Mouse (Mus musculus) liver, embryonic 14 days (tissue): ENCODE results near the gene Sec62. TPM values are rescaled to one million over a fixed set of nuclear protein-coding genes. Genes with fewer than 3 reads are reported as not detected.

Experiments used
- polyA plus RNA-seq: library from polyadenylated mRNA; depleted of rRNA; stranded (reverse); fragments of >200 nt; gene quantifications from 2 replicates; pipeline ENCODE4 v1.2.3, GENCODE M21; 2012; rRNA removed

Sec62 gene
- 27.7 and 30.8 TPM in 2 replicates for polyA plus RNA-seq

DNA sequence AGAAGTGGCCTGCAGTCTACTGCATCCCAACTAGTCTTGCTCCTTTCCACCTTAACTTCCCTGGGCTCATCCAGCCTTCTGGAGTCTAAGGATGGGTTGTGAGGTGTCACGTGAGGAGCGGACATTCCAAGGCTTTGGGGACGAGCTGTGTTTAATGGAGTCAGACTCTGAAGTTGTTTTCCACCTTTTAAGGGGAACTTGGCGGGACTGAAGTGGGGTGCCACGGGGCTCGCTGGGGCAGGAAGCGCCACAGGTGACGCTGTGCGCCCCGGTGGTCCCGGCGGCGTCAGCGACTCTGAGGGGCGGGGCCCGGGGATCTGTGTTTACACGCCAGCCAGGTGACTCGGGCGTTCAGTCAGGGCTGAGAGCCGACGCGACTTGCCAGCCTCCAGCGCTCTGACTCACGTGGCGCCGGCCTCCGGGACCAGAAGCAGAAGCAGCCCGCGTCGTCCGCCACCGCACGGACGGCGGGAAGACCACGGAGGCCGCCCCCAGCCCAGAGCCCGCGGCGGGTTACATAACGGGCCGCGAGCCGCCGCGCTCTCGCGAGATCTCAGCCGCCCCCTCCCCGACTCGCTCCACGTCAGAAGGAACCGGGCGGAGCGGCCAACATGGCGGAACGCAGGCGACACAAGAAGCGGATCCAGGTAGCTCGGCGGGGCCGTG is at the start of gene Sec62:
Gene Sec62, plus strand, starts transcription at position 139 of the 666 bp plus-strand sequence.

DNA sequence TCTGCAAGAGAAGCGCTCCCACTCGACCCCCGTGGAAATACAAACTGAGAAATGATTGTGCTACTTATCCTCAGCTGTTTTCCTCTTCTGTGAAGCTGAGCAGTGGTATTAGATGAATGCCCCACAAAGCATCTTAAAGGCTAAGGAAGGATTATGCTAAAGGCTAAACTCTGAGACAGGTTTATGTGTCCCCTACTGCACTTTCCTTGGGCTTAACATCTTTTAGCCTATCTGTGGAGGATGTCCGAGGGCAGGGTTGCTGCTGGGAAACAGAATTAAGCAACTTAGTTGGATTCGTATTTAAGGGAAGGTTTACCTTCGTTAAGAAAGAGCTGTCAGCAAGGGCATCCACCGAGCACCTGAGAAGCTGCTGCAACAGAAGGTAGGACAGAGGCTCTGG is 46.7 kb upstream of the Sec62 start, which contains the start of gene Samd7:
Gene Samd7, plus strand, starts transcription at position 288 of the 400 bp plus-strand sequence.

DNA sequence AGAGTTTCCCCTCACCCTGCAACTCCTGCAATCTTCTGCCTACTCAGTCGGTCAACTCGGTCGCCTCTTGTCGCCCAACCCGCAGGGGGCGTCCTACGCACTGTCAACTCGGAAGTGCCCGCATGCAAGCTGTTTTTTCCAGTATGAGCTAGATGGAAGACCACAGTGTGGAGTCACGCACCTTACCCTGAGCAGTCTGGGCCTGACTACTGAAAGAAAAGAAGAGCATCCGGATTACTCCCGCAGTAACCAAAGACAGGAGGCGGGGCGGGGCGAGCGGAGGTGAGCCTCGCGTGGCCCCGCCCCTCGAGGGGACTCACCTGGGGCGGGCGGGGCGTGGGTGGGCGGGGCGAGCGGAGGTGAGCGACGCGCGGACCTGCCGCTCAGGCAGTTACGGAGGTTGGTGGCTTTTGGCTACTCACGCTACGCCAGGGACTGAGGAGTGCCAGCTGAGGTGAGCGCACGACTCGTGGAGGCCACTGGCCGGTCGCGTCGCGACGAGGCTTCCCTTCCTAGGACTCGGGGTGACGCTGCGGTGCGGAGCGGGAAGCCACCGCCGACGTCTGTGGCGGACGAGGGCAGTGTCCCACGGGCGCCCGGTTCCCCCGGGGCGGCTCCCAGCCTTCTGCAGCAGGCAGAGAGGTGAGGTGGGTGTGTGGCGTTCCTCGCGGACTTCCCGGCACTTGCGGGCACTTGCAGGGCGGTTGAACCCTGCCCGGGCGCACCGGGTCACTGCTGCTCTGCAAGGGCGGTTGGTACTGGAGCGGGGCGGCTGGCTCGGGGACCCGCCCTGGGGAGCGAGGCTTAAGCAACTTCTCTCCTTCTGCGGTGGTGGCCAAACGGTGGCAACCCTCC is 63.2 kb downstream of the Sec62 start, which contains the start of gene Gpr160:
Gene Gpr160, plus strand, starts transcription at position 347 of the 855 bp plus-strand sequence.

Other genes starting within 250 kb of the Sec62 start
- 0.68 and 0.81 TPM in 2 replicates for gene Mecom, start 244.9 kb upstream of the Sec62 start, polyA plus RNA-seq
- not detected in 2 replicates for gene Actrt3, start 192.9 kb upstream of the Sec62 start, polyA plus RNA-seq
- gene Mynn, start 190.8 kb upstream of the Sec62 start, polyA plus RNA-seq, result 5.1 and 7.9 TPM in 2 replicates
- not detected in 2 replicates for gene Lrriq4, start 148.4 kb upstream of the Sec62 start, polyA plus RNA-seq
- 0.03 and 0.05 TPM in 2 replicates for gene Lrrc34, start 145.0 kb upstream of the Sec62 start, polyA plus RNA-seq
- gene Lrrc31, start 93.0 kb upstream of the Sec62 start, polyA plus RNA-seq, result not detected in 2 replicates
- gene Samd7, start 46.6 kb upstream of the Sec62 start, polyA plus RNA-seq, result 0.05 TPM in 2 replicates
- 1.5 and 2.0 TPM in 2 replicates for gene Gpr160, start 63.1 kb downstream of the Sec62 start, polyA plus RNA-seq
- gene Phc3, start 176.5 kb downstream of the Sec62 start, polyA plus RNA-seq, result 3.0 and 3.2 TPM in 2 replicates
- 4.7 and 5.6 TPM in 2 replicates for gene Prkci, start 202.9 kb downstream of the Sec62 start, polyA plus RNA-seq